Mouse (Mus musculus) common myeloid progenitor, adult 5-6 weeks (primary cell): ENCODE measurements around the gene Tmem101. TPM values are rescaled to one million over a fixed set of nuclear protein-coding genes. Genes with fewer than 3 reads are reported as not detected.

Source experiments
- total RNA-seq: library from RNA; stranded (forward); fragments of 200-1000, 187-1606 nt; gene quantifications from 2 replicates; pipeline ENCODE4 v1.2.3, GENCODE M21; 2017

Tmem101 gene
- total RNA-seq, 1 experiment from 2014 or later, result 11.3 TPM

Other genes with a start within 250 kb of the Tmem101 start
- not detected in 2 replicates for gene Sost, start 189.4 kb downstream of the Tmem101 start, total RNA-seq
- gene Cfap97d1, start 172.1 kb downstream of the Tmem101 start, total RNA-seq, result not detected in 2 replicates
- 2.0 and 6.6 TPM in 2 replicates for gene Dusp3, start 169.4 kb downstream of the Tmem101 start, total RNA-seq
- not detected in 2 replicates for gene Mpp3, start 127.9 kb downstream of the Tmem101 start, total RNA-seq
- gene Cd300lg, start 114.9 kb downstream of the Tmem101 start, total RNA-seq, result 0.10 and 0.78 TPM in 2 replicates
- gene Mpp2, start 67.9 kb downstream of the Tmem101 start, total RNA-seq, result 0.50 and 0.58 TPM in 2 replicates
- gene Ppy, start 55.1 kb downstream of the Tmem101 start, total RNA-seq, result not detected in 2 replicates
- not detected in 2 replicates for gene Pyy, start 48.6 kb downstream of the Tmem101 start, total RNA-seq
- 0.53 and 1.7 TPM in 2 replicates for gene Nags, start 10.9 kb downstream of the Tmem101 start, total RNA-seq
- 62.2 and 71.8 TPM in 2 replicates for gene Lsm12, start 28.9 kb upstream of the Tmem101 start, total RNA-seq
- 45.2 and 51.6 TPM in 2 replicates for gene G6pc3, start 33.2 kb upstream of the Tmem101 start, total RNA-seq
- gene Hdac5, start 73.8 kb upstream of the Tmem101 start, total RNA-seq, result 20.7 and 26.0 TPM in 2 replicates
- gene BC030867, start 92.5 kb upstream of the Tmem101 start, total RNA-seq, result 4.8 and 5.3 TPM in 2 replicates
- 0.18 and 1.5 TPM in 2 replicates for gene Asb16, start 112.3 kb upstream of the Tmem101 start, total RNA-seq
- gene Tmub2, start 128.5 kb upstream of the Tmem101 start, total RNA-seq, result 24.4 and 27.5 TPM in 2 replicates
- gene Atxn7l3, start 140.2 kb upstream of the Tmem101 start, total RNA-seq, result 19.4 and 30.4 TPM in 2 replicates
- 173 and 184 TPM in 2 replicates for gene Ubtf, start 163.3 kb upstream of the Tmem101 start, total RNA-seq
- 0.78 and 2.9 TPM in 2 replicates for gene Slc4a1, start 209.8 kb upstream of the Tmem101 start, total RNA-seq
- 1.1 TPM in 1 of 2 replicates, not detected in the other for gene Rundc3a, start 237.0 kb upstream of the Tmem101 start, total RNA-seq